Mouse (Mus musculus): ENCODE measurements at regions not wholly inside any gene's neighbourhood (a gene's known extent, or its start where the extent isn't known, plus 50 kb on each side); places are given as distances from the start of the nearest gene placed in this dataset.
A peak's percentile ranks its signal among the peaks of the same experiment; 100 is the strongest.

- Histone ChIP-seq H3K27ac (no peak overlapping the region), H3K9me3 (replicated peaks) (no peaks in the 10 kb centered on the region), H3K4me2 (replicated peaks) (no peak overlapping the region), H3K4me3 (no peak overlapping the region), H3K36me3 (no peaks in the 10 kb centered on the region), H3K4me1 (no peaks in the 10 kb centered on the region), H3K27me3 (no peaks in the 10 kb centered on the region), H3K9ac (no peak overlapping the region)
- ATAC-seq (ENCODE audit: low FRiP score): peak; percentile 58
- WGBS: 62% methylated on average over 3 of the region's 3 CpGs
Measured at GRCm38 (mm10) chr5:85403519-85403918, 661.9 kb downstream of the Cenpc1 start.

GRCm38 (mm10) chr5:85360427-85360826 lies 705.0 kb downstream of the Cenpc1 start:
- Histone ChIP-seq H3K27ac (no peak overlapping the region), H3K4me3 (no peak overlapping the region)
- no peak for ATAC-seq (ENCODE audit: low FRiP score)

GRCm38 (mm10) chr5:85346762-85347161 lies 718.6 kb downstream of the Cenpc1 start:
- Histone ChIP-seq H3K36me3 (no peaks in the 10 kb centered on the region), H3K4me1 (no peaks in the 10 kb centered on the region), H3K9me3 (replicated peaks) (no peaks in the 10 kb centered on the region), H3K27ac (no peak overlapping the region), H3K4me2 (replicated peaks) (no peak overlapping the region), H3K9ac (no peak overlapping the region), H3K27me3 (no peaks in the 10 kb centered on the region), H3K4me3 (no peak overlapping the region)
- 58% methylated on average over 3 of the region's 3 CpGs for WGBS
- ATAC-seq (ENCODE audit: low FRiP score): peak; percentile 78

More at GRCm38 (mm10) chr5:85360427-85360826, 705.0 kb downstream of the Cenpc1 start:
- H3K9ac ChIP-seq: no peak overlapping the region
- H3K9me3 ChIP-seq (replicated peaks): no peaks in the 10 kb centered on the region
- H3K36me3 ChIP-seq: no peaks in the 10 kb centered on the region
- H3K4me1 ChIP-seq: no peaks in the 10 kb centered on the region
- no peaks in the 10 kb centered on the region for H3K27me3 ChIP-seq
- H3K4me2 ChIP-seq (replicated peaks): no peak overlapping the region

- H3K9ac ChIP-seq: no peak overlapping the region
- ATAC-seq (ENCODE audit: low FRiP score): no peak
- no peaks in the 10 kb centered on the region for H3K36me3 ChIP-seq
- no peaks in the 10 kb centered on the region for H3K27me3 ChIP-seq
- H3K4me2 ChIP-seq (replicated peaks): no peak overlapping the region
- H3K9me3 ChIP-seq (replicated peaks): no peaks in the 10 kb centered on the region
- WGBS: 81% methylated on average over 7 of the region's 7 CpGs
- no peaks in the 10 kb centered on the region for H3K4me1 ChIP-seq
- H3K4me3 ChIP-seq: no peak overlapping the region
- no peak overlapping the region for H3K27ac ChIP-seq
Measured at GRCm38 (mm10) chr5:85346066-85346649, 719.2 kb downstream of the Cenpc1 start.

- WGBS: 57% methylated on average over 4 of the region's 4 CpGs
- ATAC-seq (ENCODE audit: low FRiP score): no peak
Measured at GRCm38 (mm10) chr5:85341383-85341782, 724.0 kb downstream of the Cenpc1 start.

GRCm38 (mm10) chr5:85337643-85338458 lies 727.5 kb downstream of the Cenpc1 start:
- Histone ChIP-seq H3K27me3 (no peaks in the 10 kb centered on the region), H3K4me1 (no peaks in the 10 kb centered on the region), H3K4me3 (no peak overlapping the region), H3K9me3 (replicated peaks) (no peaks in the 10 kb centered on the region), H3K27ac (no peak overlapping the region), H3K36me3 (no peaks in the 10 kb centered on the region), H3K9ac (no peak overlapping the region), H3K4me2 (replicated peaks) (no peak overlapping the region)
- WGBS: 56% methylated on average over 8 of the region's 8 CpGs
- ATAC-seq (ENCODE audit: low FRiP score): no peak

More at GRCm38 (mm10) chr5:85341383-85341782, 724.0 kb downstream of the Cenpc1 start:
- no peak overlapping the region for H3K4me3 ChIP-seq
- no peaks in the 10 kb centered on the region for H3K36me3 ChIP-seq
- no peaks in the 10 kb centered on the region for H3K27me3 ChIP-seq
- no peaks in the 10 kb centered on the region for H3K4me1 ChIP-seq
- no peaks in the 10 kb centered on the region for H3K9me3 ChIP-seq (replicated peaks)
- H3K4me2 ChIP-seq (replicated peaks): no peak overlapping the region
- no peak overlapping the region for H3K9ac ChIP-seq
- H3K27ac ChIP-seq: no peak overlapping the region

- Histone ChIP-seq H3K4me2 (replicated peaks) (no peak overlapping the region), H3K27me3 (no peaks in the 10 kb centered on the region), H3K36me3 (no peaks in the 10 kb centered on the region), H3K9me3 (replicated peaks) (no peaks in the 10 kb centered on the region), H3K4me3 (no peak overlapping the region), H3K9ac (no peak overlapping the region), H3K27ac (no peak overlapping the region), H3K4me1 (no peaks in the 10 kb centered on the region)
- no peak for ATAC-seq (ENCODE audit: low FRiP score)
- 82% methylated on average over 1 of the region's 1 CpGs for WGBS
Measured at GRCm38 (mm10) chr5:85336944-85337343, 728.4 kb downstream of the Cenpc1 start.

All from hindbrain, embryonic 12.5 days (tissue).